Mouse (Mus musculus): Measurements from ENCODE around the gene Dus3l. TPM values are rescaled to one million over a fixed set of nuclear protein-coding genes. Genes with fewer than 3 reads are reported as not detected.
A peak's percentile ranks its signal among the peaks of the same experiment; 100 is the strongest.

The Dus3l gene
- total and polyA plus RNA-seq, 2 experiments from 2014 or later: 93.8 to 103 TPM

- no peaks in the 10 kb centered on the region for H3K4me1 ChIP-seq (ENCODE audit: insufficient read depth, low read length)
- no peak for DNase-seq (ENCODE audit: low spot score)
- WGBS: 72% methylated on average over 6 of the region's 6 CpGs
- H3K36me3 ChIP-seq (ENCODE audit: insufficient read depth, low read length): no peaks in the 10 kb centered on the region
- no peak overlapping the region for H3K9ac ChIP-seq (replicated peaks; ENCODE audit: low read length, poor library complexity, severe bottlenecking)
- no peak overlapping the region for H3K27ac ChIP-seq (ENCODE audit: low read depth, low read length)
- no peak for TF ChIP-seq CTCF (IDR thresholded peaks at IDR 0.05)
- no peak for ATAC-seq (ENCODE audit: low FRiP score)
- H3K4me2 ChIP-seq (ENCODE audit: low read depth, low read length, poor library complexity, severe bottlenecking): no peak overlapping the region
- no peak overlapping the region for H3K4me3 ChIP-seq (ENCODE audit: low read depth, low read length)
- H3K27me3 ChIP-seq (ENCODE audit: insufficient read depth, low read length): no peaks in the 10 kb centered on the region
- H3K9me3 ChIP-seq (ENCODE audit: low read length): no peaks in the 10 kb centered on the region
Observed at GRCm38 (mm10) chr17:56793614-56794319, 29.2 kb downstream of the Dus3l start.

GRCm38 (mm10) chr17:56799276-56799675 lies 34.7 kb downstream of the Dus3l start:
- Histone ChIP-seq H3K4me1 (ENCODE audit: insufficient read depth, low read length) (no peaks in the 10 kb centered on the region), H3K27me3 (ENCODE audit: insufficient read depth, low read length) (no peaks in the 10 kb centered on the region), H3K36me3 (ENCODE audit: insufficient read depth, low read length) (no peaks in the 10 kb centered on the region), H3K27ac (ENCODE audit: low read depth, low read length) (no peak overlapping the region), H3K4me2 (ENCODE audit: low read depth, low read length, poor library complexity, severe bottlenecking) (no peak overlapping the region), H3K9me3 (ENCODE audit: low read length) (no peaks in the 10 kb centered on the region), H3K4me3 (ENCODE audit: low read depth, low read length) (no peak overlapping the region), H3K9ac (replicated peaks; ENCODE audit: low read length, poor library complexity, severe bottlenecking) (no peak overlapping the region)
- TF ChIP-seq CTCF (IDR thresholded peaks at IDR 0.05): no peak
- ATAC-seq (ENCODE audit: low FRiP score): no peak
- no peak for DNase-seq (ENCODE audit: low spot score)
- WGBS: 78% methylated on average over 3 of the region's 3 CpGs

- H3K4me3 ChIP-seq (ENCODE audit: low read depth, low read length): no peak overlapping the region
- WGBS: 88% methylated on average over 8 of the region's 8 CpGs
- ATAC-seq (ENCODE audit: low FRiP score) (no peak), DNase-seq (ENCODE audit: low spot score) (no peak)
- H3K27me3 ChIP-seq (ENCODE audit: insufficient read depth, low read length): no peaks in the 10 kb centered on the region
- no peak overlapping the region for H3K27ac ChIP-seq (ENCODE audit: low read depth, low read length)
- H3K36me3 ChIP-seq (ENCODE audit: insufficient read depth, low read length): no peaks in the 10 kb centered on the region
- H3K4me1 ChIP-seq (ENCODE audit: insufficient read depth, low read length): no peaks in the 10 kb centered on the region
- H3K9ac ChIP-seq (replicated peaks; ENCODE audit: low read length, poor library complexity, severe bottlenecking): no peak overlapping the region
- H3K9me3 ChIP-seq (ENCODE audit: low read length): no peaks in the 10 kb centered on the region
- no peak for TF ChIP-seq CTCF (IDR thresholded peaks at IDR 0.05)
- no peak overlapping the region for H3K4me2 ChIP-seq (ENCODE audit: low read depth, low read length, poor library complexity, severe bottlenecking)
Observed at GRCm38 (mm10) chr17:56802065-56802464, 37.5 kb downstream of the Dus3l start.

- TF ChIP-seq CTCF (IDR thresholded peaks at IDR 0.05): no peak
- Histone ChIP-seq H3K4me2 (ENCODE audit: low read depth, low read length, poor library complexity, severe bottlenecking) (no peak overlapping the region), H3K27ac (ENCODE audit: low read depth, low read length) (no peak overlapping the region), H3K4me1 (ENCODE audit: insufficient read depth, low read length) (0 out of 2 replicates have a peak, but pooled peaks cover under 1% of the 10 kb centered on the region), H3K9ac (replicated peaks; ENCODE audit: low read length, poor library complexity, severe bottlenecking) (no peak overlapping the region), H3K4me3 (ENCODE audit: low read depth, low read length) (no peak overlapping the region), H3K36me3 (ENCODE audit: insufficient read depth, low read length) (no peaks in the 10 kb centered on the region), H3K27me3 (ENCODE audit: insufficient read depth, low read length) (no peaks in the 10 kb centered on the region), H3K9me3 (ENCODE audit: low read length) (no peaks in the 10 kb centered on the region)
- ATAC-seq (ENCODE audit: low FRiP score) (no peak), DNase-seq (ENCODE audit: low spot score) (peak; percentile 52)
- 70% methylated on average over 5 of the region's 5 CpGs for WGBS
Observed at GRCm38 (mm10) chr17:56804952-56805351, 40.4 kb downstream of the Dus3l start.

GRCm38 (mm10) chr17:56805784-56806183 lies 41.2 kb downstream of the Dus3l start:
- H3K4me1 ChIP-seq (ENCODE audit: insufficient read depth, low read length): 0 out of 2 replicates have a peak, but pooled peaks cover 3% of the 10 kb centered on the region
- peak; percentile 52 for TF ChIP-seq CTCF (IDR thresholded peaks at IDR 0.05)
- no peaks in the 10 kb centered on the region for H3K27me3 ChIP-seq (ENCODE audit: insufficient read depth, low read length)
- H3K9ac ChIP-seq (replicated peaks; ENCODE audit: low read length, poor library complexity, severe bottlenecking): no peak overlapping the region
- no peaks in the 10 kb centered on the region for H3K9me3 ChIP-seq (ENCODE audit: low read length)
- no peak overlapping the region for H3K27ac ChIP-seq (ENCODE audit: low read depth, low read length)
- ATAC-seq (ENCODE audit: low FRiP score) (no peak), DNase-seq (ENCODE audit: low spot score) (peak; percentile 36)
- H3K4me3 ChIP-seq (ENCODE audit: low read depth, low read length): no peak overlapping the region
- no peaks in the 10 kb centered on the region for H3K36me3 ChIP-seq (ENCODE audit: insufficient read depth, low read length)
- no peak overlapping the region for H3K4me2 ChIP-seq (ENCODE audit: low read depth, low read length, poor library complexity, severe bottlenecking)
- WGBS: 73% methylated on average over 1 of the region's 1 CpGs

GRCm38 (mm10) chr17:56808518-56808917 lies 44.0 kb downstream of the Dus3l start:
- DNase-seq (ENCODE audit: low spot score) (peak; percentile 88), ATAC-seq (ENCODE audit: low FRiP score) (peak; percentile 79)
- WGBS: 8% methylated on average over 9 of the region's 9 CpGs
- H3K9me3 ChIP-seq (ENCODE audit: low read length): no peaks in the 10 kb centered on the region
- H3K4me2 ChIP-seq (ENCODE audit: low read depth, low read length, poor library complexity, severe bottlenecking): no peak overlapping the region
- H3K4me1 ChIP-seq (ENCODE audit: insufficient read depth, low read length): 0 out of 2 replicates have a peak, but pooled peaks cover 3% of the 10 kb centered on the region
- H3K9ac ChIP-seq (replicated peaks; ENCODE audit: low read length, poor library complexity, severe bottlenecking): no peak overlapping the region
- no peak overlapping the region for H3K27ac ChIP-seq (ENCODE audit: low read depth, low read length)
- H3K4me3 ChIP-seq (ENCODE audit: low read depth, low read length): no peak overlapping the region
- TF ChIP-seq CTCF (IDR thresholded peaks at IDR 0.05): peak; percentile 99
- no peaks in the 10 kb centered on the region for H3K27me3 ChIP-seq (ENCODE audit: insufficient read depth, low read length)
- H3K36me3 ChIP-seq (ENCODE audit: insufficient read depth, low read length): no peaks in the 10 kb centered on the region
